Mouse (Mus musculus) macrophage (primary cell): ENCODE data around the gene Usp39. TPM values are rescaled to one million over a fixed set of nuclear protein-coding genes. Genes with fewer than 3 reads are reported as not detected.

ENCODE experiments used
- H3K27ac ChIP-seq: fragments of 350-480 bp; formaldehyde crosslinking; 2 replicates; pipeline ENCODE4 v1.9.0; 2021
- H3K36me3 ChIP-seq: fragments of 350-480 bp; formaldehyde crosslinking; 2 replicates; pipeline ENCODE4 v1.9.0; 2021; ENCODE audit errors: inconsistent target
- H3K4me3 ChIP-seq: fragments of 350-480 bp; formaldehyde crosslinking; 2 replicates; pipeline ENCODE4 v1.9.0; 2021; ENCODE audit errors: inconsistent target
- H3K79me2 ChIP-seq: fragments of 350-480 bp; formaldehyde crosslinking; 2 replicates; pipeline ENCODE4 v1.9.0; 2021; ENCODE audit errors: inconsistent target
- WGBS: methylation state at CpG from one replicate; pipeline ENCODE4 v1.1.7; 2026; ENCODE audit warnings: inconsistent platforms; ENCODE audit not compliant: missing documents; 5-methylcytosine and 5-hydroxymethylcytosine counted together
- polyA plus RNA-seq: library from polyadenylated mRNA; stranded (reverse); fragments of 250-400 nt; gene quantifications from 3 replicates; pipeline ENCODE4 v1.2.4, GENCODE M21; 2018; ENCODE audit warnings: inconsistent platforms

The Usp39 gene
- polyA plus RNA-seq, 1 experiment from 2014 or later: 30.3 TPM

- no peak overlapping the region for H3K27ac ChIP-seq
- H3K36me3 ChIP-seq: peaks cover 64% of the 10 kb centered on the region
- H3K79me2 ChIP-seq: no peaks in the 10 kb centered on the region
- H3K4me3 ChIP-seq: no peak overlapping the region
- WGBS: 85% methylated on average over 5 of the region's 5 CpGs
Measured at GRCm38 (mm10) chr6:72318440-72318839, 26.5 kb downstream of the Usp39 start.

GRCm38 (mm10) chr6:72316044-72316443 lies 28.9 kb downstream of the Usp39 start:
- Histone ChIP-seq H3K36me3 (peaks cover 40% of the 10 kb centered on the region), H3K27ac (no peak overlapping the region), H3K4me3 (no peak overlapping the region), H3K79me2 (no peaks in the 10 kb centered on the region)
- WGBS: 100% methylated on average over 1 of the region's 1 CpGs

- Histone ChIP-seq H3K27ac (no peak overlapping the region), H3K4me3 (no peak overlapping the region), H3K36me3 (peaks cover 33% of the 10 kb centered on the region), H3K79me2 (no peaks in the 10 kb centered on the region)
- 94% methylated on average over 2 of the region's 2 CpGs for WGBS
Measured at GRCm38 (mm10) chr6:72315384-72315783, 29.6 kb downstream of the Usp39 start.

GRCm38 (mm10) chr6:72313124-72313867 lies 31.7 kb downstream of the Usp39 start:
- no peak overlapping the region for H3K4me3 ChIP-seq
- WGBS: 76% methylated on average over 11 of the region's 11 CpGs
- no peaks in the 10 kb centered on the region for H3K79me2 ChIP-seq
- H3K36me3 ChIP-seq: peaks cover 13% of the 10 kb centered on the region
- H3K27ac ChIP-seq: no peak overlapping the region

GRCm38 (mm10) chr6:72312198-72312597 lies 32.8 kb downstream of the Usp39 start:
- Histone ChIP-seq H3K27ac (no peak overlapping the region), H3K79me2 (no peaks in the 10 kb centered on the region), H3K4me3 (no peak overlapping the region), H3K36me3 (peaks cover 2% of the 10 kb centered on the region)
- WGBS: 94% methylated on average over 3 of the region's 3 CpGs

GRCm38 (mm10) chr6:72303510-72303909 lies 41.5 kb downstream of the Usp39 start:
- WGBS: 75% methylated on average over 9 of the region's 9 CpGs
- Histone ChIP-seq H3K79me2 (no peaks in the 10 kb centered on the region), H3K27ac (no peak overlapping the region), H3K36me3 (no peaks in the 10 kb centered on the region), H3K4me3 (no peak overlapping the region)

- H3K4me3 ChIP-seq: no peak overlapping the region
- H3K79me2 ChIP-seq: no peaks in the 10 kb centered on the region
- H3K36me3 ChIP-seq: no peaks in the 10 kb centered on the region
- H3K27ac ChIP-seq: no peak overlapping the region
- 81% methylated on average over 11 of the region's 11 CpGs for WGBS
Measured at GRCm38 (mm10) chr6:72302349-72302925, 42.5 kb downstream of the Usp39 start.

GRCm38 (mm10) chr6:72297825-72298224 lies 47.2 kb downstream of the Usp39 start:
- 66% methylated on average over 3 of the region's 3 CpGs for WGBS
- no peaks in the 10 kb centered on the region for H3K79me2 ChIP-seq
- H3K36me3 ChIP-seq: no peaks in the 10 kb centered on the region
- no peak overlapping the region for H3K27ac ChIP-seq
- no peak overlapping the region for H3K4me3 ChIP-seq

GRCm38 (mm10) chr6:72292972-72293651 lies 51.9 kb downstream of the Usp39 start:
- no peak overlapping the region for H3K4me3 ChIP-seq

GRCm38 (mm10) chr6:72289484-72289883 lies 55.5 kb downstream of the Usp39 start:
- H3K27ac ChIP-seq: no peak overlapping the region
- H3K36me3 ChIP-seq: no peaks in the 10 kb centered on the region
- no peak overlapping the region for H3K4me3 ChIP-seq
- 48% methylated on average over 3 of the region's 3 CpGs for WGBS
- no peaks in the 10 kb centered on the region for H3K79me2 ChIP-seq

More at GRCm38 (mm10) chr6:72292972-72293651, 51.9 kb downstream of the Usp39 start:
- H3K27ac ChIP-seq: no peak overlapping the region
- WGBS: 54% methylated on average over 12 of the region's 12 CpGs
- no peaks in the 10 kb centered on the region for H3K36me3 ChIP-seq
- H3K79me2 ChIP-seq: no peaks in the 10 kb centered on the region

- 25% methylated on average over 4 of the region's 4 CpGs for WGBS
- no peak overlapping the region for H3K27ac ChIP-seq
- H3K4me3 ChIP-seq: no peak overlapping the region
- no peaks in the 10 kb centered on the region for H3K36me3 ChIP-seq
- no peaks in the 10 kb centered on the region for H3K79me2 ChIP-seq
Measured at GRCm38 (mm10) chr6:72283914-72284313, 61.1 kb downstream of the Usp39 start.

- Histone ChIP-seq H3K4me3 (no peak overlapping the region), H3K36me3 (no peaks in the 10 kb centered on the region), H3K79me2 (no peaks in the 10 kb centered on the region), H3K27ac (no peak overlapping the region)
- 79% methylated on average over 7 of the region's 7 CpGs for WGBS
Measured at GRCm38 (mm10) chr6:72280410-72280998, 64.5 kb downstream of the Usp39 start.

GRCm38 (mm10) chr6:72279505-72279904 lies 65.5 kb downstream of the Usp39 start:
- 94% methylated on average over 7 of the region's 7 CpGs for WGBS
- Histone ChIP-seq H3K27ac (no peak overlapping the region), H3K79me2 (no peaks in the 10 kb centered on the region), H3K4me3 (no peak overlapping the region), H3K36me3 (no peaks in the 10 kb centered on the region)

GRCm38 (mm10) chr6:72278835-72279234 lies 66.1 kb downstream of the Usp39 start:
- 55% methylated on average over 4 of the region's 4 CpGs for WGBS
- no peaks in the 10 kb centered on the region for H3K36me3 ChIP-seq
- H3K79me2 ChIP-seq: no peaks in the 10 kb centered on the region
- H3K4me3 ChIP-seq: no peak overlapping the region
- H3K27ac ChIP-seq: no peak overlapping the region
